Mouse (Mus musculus): ENCODE results near the gene Olfr311. TPM values are rescaled to one million over a fixed set of nuclear protein-coding genes. Genes with fewer than 3 reads are reported as not detected.
"Not testable (repeated sequence)": the region's sequence is repeated elsewhere in the genome, so short reads cannot be mapped to it uniquely, and the experiment has no call there.

The Olfr311 gene
- polyA plus RNA-seq, 1 experiment, result not detected

DNA sequence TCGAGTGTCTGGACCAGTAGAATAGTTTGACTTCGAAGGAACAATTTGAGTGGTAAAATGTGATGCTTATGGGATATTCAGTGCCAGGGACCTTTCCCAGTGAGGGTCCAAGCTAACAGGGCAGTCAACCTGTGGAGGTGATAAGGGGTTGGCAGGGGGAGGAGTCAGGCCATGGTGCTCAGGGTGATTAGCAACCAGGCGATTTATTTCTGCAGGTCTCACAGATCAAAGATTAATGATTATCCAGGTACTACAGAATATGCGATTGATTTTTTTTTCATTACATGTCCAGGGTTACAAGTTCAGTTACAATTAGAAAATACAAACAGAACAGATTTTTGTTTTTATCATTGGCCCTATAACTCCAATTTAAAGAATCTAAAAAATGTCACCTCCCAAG, 35.2 kb upstream of the Olfr311 start:
- no peak for DNase-seq
- no peak overlapping the region for H3K4me3 ChIP-seq (replicated peaks; ENCODE audit: insufficient read depth, low read depth, low read length)
- WGBS, result 88% methylated on average over 4 of the region's 4 CpGs
- TF ChIP-seq CTCF (IDR thresholded peaks at IDR 0.05; ENCODE audit: borderline replicate concordance, insufficient read depth, low read depth, low read length), result no peak
- no peak for TF ChIP-seq POLR2A (IDR thresholded peaks at IDR 0.05; ENCODE audit: borderline replicate concordance, insufficient read depth, low read length)
- H3K27ac ChIP-seq (ENCODE audit: insufficient read depth, low read length), result no peak overlapping the region
- no peaks in the 10 kb centered on the region for H3K27me3 ChIP-seq (ENCODE audit: control insufficient read depth, insufficient read depth, low read length)
- H3K4me1 ChIP-seq (ENCODE audit: control insufficient read depth, insufficient read depth, low read length), result no peaks in the 10 kb centered on the region

DNA sequence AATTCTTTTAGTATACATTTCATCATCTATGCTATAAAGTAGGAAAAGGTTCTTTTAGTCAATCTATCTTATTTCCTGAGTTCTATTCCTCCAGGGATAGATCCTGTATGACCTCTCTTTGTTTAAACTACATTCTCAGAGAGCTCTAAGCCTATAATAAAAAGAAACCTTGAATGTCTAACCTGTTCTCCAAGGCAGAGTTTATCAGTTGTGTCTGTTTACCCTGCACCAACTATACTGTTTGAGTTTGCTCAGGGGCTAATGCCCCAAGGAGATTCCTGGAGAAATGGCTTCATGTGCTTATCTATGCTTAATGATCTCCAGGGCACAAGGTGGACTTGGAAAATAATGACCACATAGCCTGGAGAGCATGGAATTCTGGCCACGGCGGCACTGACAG, 34.7 kb upstream of the Olfr311 start:
- no peak for DNase-seq

GRCm38 (mm10) chr11:58812001-58812400, 27.1 kb upstream of the Olfr311 start:
- Histone ChIP-seq H3K4me1 (ENCODE audit: control insufficient read depth, insufficient read depth, low read length) (no peaks in the 10 kb centered on the region), H3K4me3 (replicated peaks; ENCODE audit: insufficient read depth, low read depth, low read length) (no peak overlapping the region), H3K27ac (ENCODE audit: insufficient read depth, low read length) (no peak overlapping the region), H3K27me3 (ENCODE audit: control insufficient read depth, insufficient read depth, low read length) (no peaks in the 10 kb centered on the region)
- DNase-seq, result no peak
- WGBS, result 8% methylated on average over 1 of the region's 1 CpGs
- TF ChIP-seq CTCF (IDR thresholded peaks at IDR 0.05; ENCODE audit: borderline replicate concordance, insufficient read depth, low read depth, low read length) (0 out of 2 replicates have a peak, but pooled peaks have one; percentile 7), POLR2A (IDR thresholded peaks at IDR 0.05; ENCODE audit: borderline replicate concordance, insufficient read depth, low read length) (no peak)

More for the DNA sequence above, 34.7 kb upstream of the Olfr311 start:
- Histone ChIP-seq H3K4me1 (ENCODE audit: control insufficient read depth, insufficient read depth, low read length) (no peaks in the 10 kb centered on the region), H3K4me3 (replicated peaks; ENCODE audit: insufficient read depth, low read depth, low read length) (no peak overlapping the region), H3K27me3 (ENCODE audit: control insufficient read depth, insufficient read depth, low read length) (no peaks in the 10 kb centered on the region), H3K27ac (ENCODE audit: insufficient read depth, low read length) (no peak overlapping the region)
- TF ChIP-seq POLR2A (IDR thresholded peaks at IDR 0.05; ENCODE audit: borderline replicate concordance, insufficient read depth, low read length) (no peak), CTCF (IDR thresholded peaks at IDR 0.05; ENCODE audit: borderline replicate concordance, insufficient read depth, low read depth, low read length) (no peak)
- 31% methylated on average over 2 of the region's 2 CpGs for WGBS

GRCm38 (mm10) chr11:58814700-58815099, 24.4 kb upstream of the Olfr311 start, which contains the start of gene Olfr313:
Gene Olfr313, plus strand, starts transcription at chr11:58815000.
- not testable (repeated sequence) for H3K27ac ChIP-seq (ENCODE audit: insufficient read depth, low read length); DNase-seq; H3K4me1 ChIP-seq (ENCODE audit: control insufficient read depth, insufficient read depth, low read length); H3K4me3 ChIP-seq (replicated peaks; ENCODE audit: insufficient read depth, low read depth, low read length); H3K27me3 ChIP-seq (ENCODE audit: control insufficient read depth, insufficient read depth, low read length)
- 30% methylated on average over 1 of the region's 1 CpGs for whole genome bisulfite sequencing

DNA sequence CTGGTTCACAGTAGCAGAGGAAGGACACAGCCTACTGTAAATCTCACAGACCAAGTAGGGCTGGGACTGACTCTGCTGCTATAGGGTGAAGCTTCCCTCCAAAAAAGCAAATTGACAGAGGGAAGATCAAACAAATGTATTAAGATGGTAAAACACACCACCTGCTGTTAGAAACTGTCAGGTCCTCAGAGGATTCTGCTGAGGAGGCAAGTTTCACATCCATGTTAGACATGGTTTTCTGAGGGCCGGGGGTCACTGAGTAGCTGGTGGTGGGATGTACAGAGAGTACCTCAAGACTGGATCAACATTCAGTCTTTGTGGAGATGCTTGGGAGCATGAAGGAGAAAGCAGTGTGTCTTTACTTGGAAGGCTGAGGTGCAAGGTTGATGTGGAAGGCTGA, 23.4 kb upstream of the Olfr311 start:
- WGBS, result 69% methylated on average over 1 of the region's 1 CpGs

GRCm38 (mm10) chr11:58828937-58829336, 10.1 kb upstream of the Olfr311 start, which contains the start of gene Olfr312:
Gene Olfr312, plus strand, starts transcription at chr11:58829237.
- H3K4me1 ChIP-seq (ENCODE audit: control insufficient read depth, insufficient read depth, low read length); H3K27ac ChIP-seq (ENCODE audit: insufficient read depth, low read length); DNase-seq; H3K4me3 ChIP-seq (replicated peaks; ENCODE audit: insufficient read depth, low read depth, low read length); H3K27me3 ChIP-seq (ENCODE audit: control insufficient read depth, insufficient read depth, low read length): not testable (repeated sequence)

More for the DNA sequence above, 23.4 kb upstream of the Olfr311 start:
- TF ChIP-seq CTCF (IDR thresholded peaks at IDR 0.05; ENCODE audit: borderline replicate concordance, insufficient read depth, low read depth, low read length), result no peak
- no peak for TF ChIP-seq POLR2A (IDR thresholded peaks at IDR 0.05; ENCODE audit: borderline replicate concordance, insufficient read depth, low read length)
- Histone ChIP-seq H3K27me3 (ENCODE audit: control insufficient read depth, insufficient read depth, low read length) (no peaks in the 10 kb centered on the region), H3K27ac (ENCODE audit: insufficient read depth, low read length) (no peak overlapping the region), H3K4me3 (replicated peaks; ENCODE audit: insufficient read depth, low read depth, low read length) (no peak overlapping the region), H3K4me1 (ENCODE audit: control insufficient read depth, insufficient read depth, low read length) (no peaks in the 10 kb centered on the region)
- no peak for DNase-seq

DNA sequence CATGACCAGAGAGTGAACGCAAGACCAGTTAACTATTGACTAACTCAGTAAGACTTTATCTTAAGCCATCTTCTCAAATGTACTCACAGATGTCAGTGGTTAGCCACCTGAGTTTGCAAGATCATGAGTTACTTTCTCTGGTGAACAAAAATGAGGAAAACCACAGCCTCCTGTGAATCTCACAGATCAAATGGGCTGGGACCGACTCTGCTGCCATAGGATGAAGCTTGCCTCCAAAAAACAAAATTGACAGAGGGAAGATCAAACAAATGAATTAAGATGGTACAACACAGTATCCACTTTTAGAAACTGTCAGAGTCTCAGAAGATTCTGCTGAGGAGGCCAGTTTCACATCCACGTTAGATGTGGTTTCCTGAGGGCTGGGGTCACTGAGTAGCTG, 9.3 kb upstream of the Olfr311 start:
- Histone ChIP-seq H3K4me3 (replicated peaks; ENCODE audit: insufficient read depth, low read depth, low read length) (no peak overlapping the region), H3K27ac (ENCODE audit: insufficient read depth, low read length) (no peak overlapping the region), H3K4me1 (ENCODE audit: control insufficient read depth, insufficient read depth, low read length) (no peaks in the 10 kb centered on the region), H3K27me3 (ENCODE audit: control insufficient read depth, insufficient read depth, low read length) (no peaks in the 10 kb centered on the region)
- 89% methylated on average over 3 of the region's 3 CpGs for WGBS
- TF ChIP-seq POLR2A (IDR thresholded peaks at IDR 0.05; ENCODE audit: borderline replicate concordance, insufficient read depth, low read length) (no peak), CTCF (IDR thresholded peaks at IDR 0.05; ENCODE audit: borderline replicate concordance, insufficient read depth, low read depth, low read length) (no peak)
- DNase-seq, result no peak

- not testable (repeated sequence) for H3K27ac ChIP-seq (ENCODE audit: insufficient read depth, low read length); H3K4me1 ChIP-seq (ENCODE audit: control insufficient read depth, insufficient read depth, low read length); H3K27me3 ChIP-seq (ENCODE audit: control insufficient read depth, insufficient read depth, low read length); DNase-seq; H3K4me3 ChIP-seq (replicated peaks; ENCODE audit: insufficient read depth, low read depth, low read length)
- WGBS, result 83% methylated on average over 3 of the region's 3 CpGs
Measured at GRCm38 (mm10) chr11:58832541-58832940, 6.5 kb upstream of the Olfr311 start.

Data from cerebellum, adult 2 months (tissue).